Mouse (Mus musculus) liver, postnatal 0 days (tissue): ENCODE measurements around the gene Tmem94.

ENCODE experiments used
- CTCF ChIP-seq: sonication (generic); IDR thresholded peaks from 2 replicates; pipeline ENCODE4 v1.5.1; 2016; ENCODE audit warnings: antibody characterized with exemption, low read depth
- EP300 ChIP-seq: IDR thresholded peaks from 2 replicates; pipeline ENCODE4 v1.6.1; 2016; ENCODE audit warnings: antibody characterized with exemption, low read depth, mild to moderate bottlenecking

- TF ChIP-seq CTCF = no peak
- no peak for TF ChIP-seq EP300
Measured at GRCm38 (mm10) chr11:115780141-115781070, 15.2 kb downstream of the Tmem94 start.
